Mouse (Mus musculus) CH12.LX (cell line): ENCODE results near the gene Rora. TPM values are rescaled to one million over a fixed set of nuclear protein-coding genes. Genes with fewer than 3 reads are reported as not detected.

Experiments
- DNase-seq: peaks from one replicate; pipeline ENCODE4 v3.0.0-alpha.2; 2013; ENCODE audit errors: extremely low read depth
- H3K27ac ChIP-seq: 2 replicates; pipeline ENCODE4 v1.5.1; 2012; ENCODE audit warnings: low read depth, mild to moderate bottlenecking, control low read depth, moderate library complexity; ENCODE audit not compliant: insufficient read depth
- H3K27me3 ChIP-seq: replicated peaks from 2 replicates; pipeline ENCODE3; 2012; ENCODE audit warnings: inconsistent platforms
- H3K36me3 ChIP-seq, 2 experiments: replicated peaks in 1 of 2; 2 replicates each; pipeline versions ENCODE3 to v1.6.1; 2012; ENCODE audit warnings: inconsistent platforms in 1 of 2, low read length in 1 of 2, mild to moderate bottlenecking in 1 of 2, mixed read lengths in 1 of 2, moderate library complexity in 1 of 2; ENCODE audit not compliant: control insufficient read depth in 1 of 2, insufficient read depth in 1 of 2
- H3K4me1 ChIP-seq, 2 experiments: 2 replicates each; pipeline ENCODE4 v1.6.1; 2012; ENCODE audit warnings: inconsistent platforms in 1 of 2, moderate library complexity in 1 of 2; ENCODE audit not compliant: insufficient read depth in 2 of 2, control insufficient read depth in 1 of 2
- H3K4me2 ChIP-seq: 2 replicates; pipeline ENCODE4 v1.6.1; 2012; ENCODE audit warnings: low read depth, mild to moderate bottlenecking, control low read depth; ENCODE audit not compliant: poor library complexity, insufficient read depth, severe bottlenecking
- H3K4me3 ChIP-seq, 3 experiments: fragments of 150-350 bp in 1 of 3; sonication (generic) in 1 of 3; replicated peaks in 1 of 3; 2 replicates each; pipeline versions ENCODE3 to v1.5.1; 2011 to 2012; ENCODE audit warnings: low read depth in 2 of 3, low read length in 2 of 3, mild to moderate bottlenecking in 2 of 3, moderate library complexity in 2 of 3, control low read depth in 1 of 3, improper control_type of control experiment in 1 of 3, inconsistent platforms in 1 of 3, mixed read lengths in 1 of 3; ENCODE audit not compliant: poor library complexity in 1 of 3
- H3K79me2 ChIP-seq: replicated peaks from 2 replicates; pipeline ENCODE4 v1.6.1; 2012; ENCODE audit warnings: mild to moderate bottlenecking, moderate library complexity; ENCODE audit not compliant: control insufficient read depth, poor library complexity, insufficient read depth, severe bottlenecking; ENCODE audit errors: extremely low read depth
- H3K9ac ChIP-seq: 2 replicates; pipeline ENCODE4 v1.6.1; 2012; ENCODE audit warnings: low read depth, mild to moderate bottlenecking, control low read depth, moderate library complexity; ENCODE audit not compliant: insufficient read depth
- H3K9me3 ChIP-seq: replicated peaks from 2 replicates; pipeline ENCODE3; 2012; ENCODE audit warnings: low read length, inconsistent platforms, mixed read lengths
- CHD1 ChIP-seq: IDR thresholded peaks from 2 replicates; pipeline ENCODE4 v1.6.1; 2012; ENCODE audit warnings: low read depth, low read length, improper control_type of control experiment, inconsistent platforms
- CTCF ChIP-seq, 2 experiments: IDR thresholded peaks in 1 of 2; conservative IDR thresholded peaks in 1 of 2; 2 replicates each; pipeline ENCODE4 v1.5.1; 2011 to 2012; ENCODE audit warnings: low read depth in 2 of 2, low read length in 2 of 2, improper control_type of control experiment in 1 of 2, inconsistent platforms in 1 of 2, mild to moderate bottlenecking in 1 of 2, moderate library complexity in 1 of 2
- HCFC1 ChIP-seq: IDR thresholded peaks from 2 replicates; pipeline ENCODE4 v1.6.1; 2012; ENCODE audit warnings: low read depth, mild to moderate bottlenecking, inconsistent platforms, low read length, improper control_type of control experiment
- JUN ChIP-seq: IDR thresholded peaks from 2 replicates; pipeline ENCODE4 v1.6.1; 2011; ENCODE audit warnings: low read depth, mild to moderate bottlenecking, low read length, improper control_type of control experiment, moderate library complexity; ENCODE audit not compliant: insufficient read depth
- KAT2A ChIP-seq: IDR thresholded peaks from 2 replicates; pipeline ENCODE4 v1.6.1; 2012; ENCODE audit warnings: low read length, improper control_type of control experiment, inconsistent platforms; ENCODE audit not compliant: insufficient replicate concordance
- MAFK ChIP-seq: IDR thresholded peaks from 2 replicates; pipeline ENCODE4 v1.6.1; 2011; ENCODE audit warnings: low read length, improper control_type of control experiment; ENCODE audit not compliant: insufficient replicate concordance
- MAX ChIP-seq: IDR thresholded peaks from 2 replicates; pipeline ENCODE4 v1.6.1; 2011; ENCODE audit warnings: low read length, improper control_type of control experiment
- MAZ ChIP-seq: IDR thresholded peaks from 2 replicates; pipeline ENCODE4 v1.6.1; 2012; ENCODE audit warnings: low read depth, mild to moderate bottlenecking, inconsistent platforms, low read length, improper control_type of control experiment, moderate library complexity
- MEF2A ChIP-seq: IDR thresholded peaks from 2 replicates; pipeline ENCODE4 v1.6.1; 2014; ENCODE audit warnings: low read depth, mild to moderate bottlenecking, inconsistent platforms, low read length, improper control_type of control experiment, borderline replicate concordance
- MXI1 ChIP-seq: IDR thresholded peaks from 2 replicates; pipeline ENCODE4 v1.6.1; 2011; ENCODE audit warnings: mild to moderate bottlenecking, low read depth, low read length, improper control_type of control experiment
- MYC ChIP-seq: IDR thresholded peaks from 2 replicates; pipeline ENCODE4 v1.6.1; 2011; ENCODE audit warnings: low read depth, mild to moderate bottlenecking, improper control_type of control experiment, low read length
- NELFE ChIP-seq: IDR thresholded peaks from 2 replicates; pipeline ENCODE4 v1.6.1; 2011; ENCODE audit warnings: low read depth, low read length, improper control_type of control experiment
- NRF1 ChIP-seq: IDR thresholded peaks from 2 replicates; pipeline ENCODE4 v1.6.1; 2014; ENCODE audit warnings: low read depth, mild to moderate bottlenecking, inconsistent platforms, low read length, improper control_type of control experiment, moderate library complexity
- SIN3A ChIP-seq: IDR thresholded peaks from 2 replicates; pipeline ENCODE4 v1.6.1; 2012; ENCODE audit warnings: low read length, improper control_type of control experiment, inconsistent platforms
- TCF12 ChIP-seq: IDR thresholded peaks from 2 replicates; pipeline ENCODE4 v1.6.1; 2014; ENCODE audit warnings: low read depth, mild to moderate bottlenecking, inconsistent platforms, low read length, improper control_type of control experiment
- ZKSCAN1 ChIP-seq: IDR thresholded peaks from 2 replicates; pipeline ENCODE4 v1.6.1; 2012; ENCODE audit warnings: low read depth, inconsistent platforms, low read length, improper control_type of control experiment, borderline replicate concordance
- ZMIZ1 ChIP-seq: IDR thresholded peaks from 2 replicates; pipeline ENCODE4 v1.6.1; 2012; ENCODE audit warnings: low read depth, mild to moderate bottlenecking, inconsistent platforms, low read length, improper control_type of control experiment
- dilution Hi-C: fragments of 300-500 bp; cut with MboI; formaldehyde crosslinking; loops from 2 replicates; pipeline ENCODE4 v1.14.3; 2020; ENCODE audit warnings: low sequenced_read_pairs; ENCODE audit not compliant: extremely low pct_unique_long_range_greater_than_20kb, extremely low pct_ligation_motif_present
- in situ Hi-C: fragments of 300-500 bp; cut with MboI; formaldehyde crosslinking; loops from 3 replicates; pipeline ENCODE4 v1.14.3; 2019; ENCODE audit warnings: low sequenced_read_pairs, low pct_ligation_motif_present, low pct_unique_long_range_greater_than_20kb, mixed read lengths
- polyA plus RNA-seq: library from polyadenylated mRNA; unstranded; fragments of >175 nt; gene quantifications from 2 replicates; pipeline ENCODE4 v1.2.1, GENCODE M21; 2012; ENCODE audit warnings: low read depth; ENCODE audit not compliant: insufficient read length
- total RNA-seq, 2 experiments: library from RNA; depleted of rRNA; stranded (reverse); fragments of 300-350 nt in 1 of 2; fragments of >200 nt in 1 of 2; gene quantifications; 2 replicates each; pipeline ENCODE4 v1.2.3; 2012 to 2014

The Rora gene
- total and polyA plus RNA-seq, 3 experiments, result 0.36 to 0.66 (median 0.64) TPM

- in situ Hi-C loops (no loop called here), dilution Hi-C loops (no loop called here)
- Histone ChIP-seq H3K4me2 (no peak overlapping the region), H3K9ac (no peak overlapping the region), H3K27me3 (no peaks in the 10 kb centered on the region), H3K27ac (no peak overlapping the region), H3K9me3 (no peaks in the 10 kb centered on the region), H3K4me1 (peaks cover 3 to 46% of the 10 kb centered on the region in 2 experiments; a peak in 3 of 4 replicates), H3K79me2 (no peaks in the 10 kb centered on the region), H3K36me3 (no peaks in the 10 kb centered on the region), H3K4me3 (no peak overlapping the region)
- no peak for DNase-seq
- no peak for TF ChIP-seq JUN
Measured at GRCm38 (mm10) chr9:69301445-69301844, 647.9 kb downstream of the Rora start.

DNA sequence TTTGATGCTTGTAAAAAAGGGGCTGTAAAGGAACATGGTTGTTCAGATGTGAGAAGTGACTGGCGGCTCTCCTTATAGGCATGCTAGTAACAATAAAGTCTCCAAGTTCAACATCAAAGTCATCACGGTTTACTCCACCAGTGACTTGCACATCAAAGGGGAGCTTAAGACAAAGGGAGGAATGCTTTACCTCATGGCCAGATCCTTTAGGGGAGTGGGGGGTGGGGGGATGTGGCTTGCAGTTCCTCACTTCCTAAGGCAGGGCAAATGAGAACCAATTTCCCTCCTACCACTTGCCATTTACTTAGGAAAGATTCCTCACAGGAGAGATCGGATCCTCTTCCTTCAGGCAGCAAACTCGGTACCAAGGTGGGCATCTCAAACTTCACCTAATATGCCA lies 648.4 kb downstream of the Rora start:
- peaks cover 3 to 51% of the 10 kb centered on the region in 2 experiments; a peak in 3 of 4 replicates for H3K4me1 ChIP-seq
- H3K4me2 ChIP-seq, result no peak overlapping the region
- H3K27ac ChIP-seq, result no peak overlapping the region
- H3K79me2 ChIP-seq, result no peaks in the 10 kb centered on the region
- no peak overlapping the region for H3K9ac ChIP-seq
- dilution Hi-C loops, result no loop called here
- H3K4me3 ChIP-seq, result no peak overlapping the region
- no peaks in the 10 kb centered on the region for H3K27me3 ChIP-seq
- H3K9me3 ChIP-seq, result no peaks in the 10 kb centered on the region
- no peak for TF ChIP-seq MXI1
- TF ChIP-seq ZKSCAN1, result no peak
- no peak for TF ChIP-seq CTCF (conservative IDR thresholded peaks at IDR 0.05 in 1 of 2, IDR thresholded peaks at IDR 0.05 in 1 of 2; ENCODE audit: low read depth in 2 of 2, low read length in 2 of 2)
- TF ChIP-seq HCFC1, result no peak
- TF ChIP-seq KAT2A, result no peak
- TF ChIP-seq, all 38 proteins: peak for 0
- no peak for DNase-seq
- no peaks in the 10 kb centered on the region for H3K36me3 ChIP-seq
- in situ Hi-C loops, result no loop called here

DNA sequence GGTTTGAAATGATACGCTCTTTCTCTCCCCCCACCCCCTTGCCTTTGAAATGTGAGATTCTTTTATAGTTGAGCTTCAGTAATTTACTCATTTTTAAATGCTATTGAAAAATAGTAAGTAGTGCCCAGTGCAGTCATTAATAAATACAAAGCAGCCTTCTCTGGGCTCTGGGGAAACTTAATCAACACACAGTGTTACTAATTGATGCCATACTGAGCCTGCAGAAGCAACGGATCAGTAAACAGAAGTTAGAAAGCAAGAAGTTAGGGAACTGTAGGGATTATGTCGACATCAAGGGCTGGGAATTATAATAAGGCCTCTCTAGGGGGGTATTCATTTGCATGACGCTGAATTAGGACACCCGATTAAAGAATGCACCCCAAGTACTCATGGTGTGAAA lies 649.3 kb downstream of the Rora start:
- Histone ChIP-seq H3K27me3 (no peaks in the 10 kb centered on the region), H3K9me3 (no peaks in the 10 kb centered on the region), H3K9ac (no peak overlapping the region), H3K79me2 (no peaks in the 10 kb centered on the region), H3K4me3 (no peak overlapping the region), H3K36me3 (no peaks in the 10 kb centered on the region), H3K4me2 (no peak overlapping the region), H3K27ac (no peak overlapping the region), H3K4me1 (peaks cover 3 to 52% of the 10 kb centered on the region in 2 experiments; a peak in 3 of 4 replicates)
- TF ChIP-seq SIN3A (no peak), MAZ (no peak), CHD1 (no peak), NELFE (no peak), TCF12 (no peak), NRF1 (no peak), MEF2A (no peak), MYC (no peak), ZMIZ1 (no peak), MAFK (no peak), MAX (no peak)
- in situ Hi-C loops (no loop called here), dilution Hi-C loops (no loop called here)
- DNase-seq, result no peak
